Mouse (Mus musculus) heart, postnatal 25 days (tissue): ENCODE results near the gene Cxcr4. TPM values are rescaled to one million over a fixed set of nuclear protein-coding genes. Genes with fewer than 3 reads are reported as not detected.

Experiments used
- DNase-seq: peaks from one replicate; pipeline ENCODE4 v3.0.0; 2022; ENCODE audit warnings: low spot score
- intact Hi-C: fragments of 180-260 bp; cut with DNase I; formaldehyde crosslinking; loops from one replicate; pipeline ENCODE4 v1.15.1; 2025
- total RNA-seq, 2 experiments: library from RNA; stranded (reverse); gene quantifications; 2 replicates each; pipeline ENCODE4 v1.2.3; 2021

Cxcr4 gene
- total RNA-seq, 2 experiments from 2014 or later: 10.0 to 11.2 TPM

DNA sequence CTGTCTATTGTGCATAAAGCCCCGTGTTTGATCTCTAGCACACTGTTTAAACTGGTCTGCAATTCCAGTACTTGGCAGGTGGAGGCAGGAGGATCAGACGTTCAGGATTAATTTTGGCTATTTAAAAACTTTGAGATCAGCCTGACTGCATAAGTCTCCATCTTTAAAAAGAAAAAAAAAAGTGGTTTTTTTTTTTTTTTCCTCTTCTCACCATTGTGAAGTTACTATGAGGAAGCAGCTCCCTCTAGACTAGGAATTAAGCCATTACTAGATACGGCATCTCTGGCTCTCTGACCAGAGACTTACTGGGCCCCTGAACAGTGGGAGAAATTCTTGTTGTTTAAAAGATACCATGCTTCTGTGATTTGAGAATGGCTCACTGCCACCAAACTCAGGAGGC lies 49.5 kb downstream of the Cxcr4 start:
- intact Hi-C loops: no loop called here
- DNase-seq: no peak

DNA sequence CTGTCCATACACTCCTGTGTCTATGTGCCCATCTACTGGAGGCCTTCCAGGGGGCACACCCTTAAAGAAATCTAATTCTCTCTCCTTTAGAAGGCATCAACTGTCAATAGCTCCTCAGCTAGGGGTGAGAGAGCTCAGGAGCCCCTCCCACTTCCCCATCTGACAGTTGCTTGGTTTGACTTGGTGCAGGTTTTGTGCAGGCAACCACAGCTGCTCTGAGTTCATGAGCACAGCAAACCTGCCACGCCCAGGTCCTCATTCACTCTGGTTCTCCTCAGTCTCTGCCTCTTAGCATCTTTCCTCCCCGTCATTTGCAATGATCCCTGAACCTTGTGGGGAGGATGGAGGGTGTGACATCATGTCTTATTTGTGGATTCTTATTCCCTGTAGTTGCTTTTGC lies 51.9 kb downstream of the Cxcr4 start:
- intact Hi-C loops: no loop called here
- DNase-seq: no peak

DNA sequence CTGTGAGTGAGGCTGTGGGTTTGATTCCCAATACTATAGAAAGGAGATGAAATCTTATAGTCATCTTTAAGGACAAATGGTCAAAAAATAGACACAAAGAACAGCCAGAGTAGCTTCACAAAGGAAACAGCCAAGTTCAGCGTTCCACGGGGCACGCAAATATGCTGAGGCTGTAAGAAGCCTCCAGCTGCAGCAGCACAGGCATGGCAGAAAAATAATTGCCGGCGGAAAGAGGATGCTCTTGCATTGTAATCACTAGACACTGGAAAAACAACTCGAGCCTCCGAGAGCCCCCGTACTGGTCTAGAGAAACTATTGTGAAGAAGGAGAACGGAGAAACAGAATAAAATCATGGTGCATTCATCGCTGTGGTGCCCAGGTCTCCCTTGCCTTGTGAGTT lies 52.5 kb downstream of the Cxcr4 start:
- no peak for DNase-seq
- intact Hi-C loops: no loop called here

Other genes with a start within 250 kb of the Cxcr4 start
- gene Mcm6, start 232.6 kb downstream of the Cxcr4 start, total RNA-seq: 1 to 10 TPM; 6.3 to 6.4 TPM
- 10 to 100 TPM; 61.0 to 63.0 TPM for gene Dars, start 174.9 kb downstream of the Cxcr4 start, total RNA-seq